Mouse (Mus musculus): ENCODE measurements around the gene Iqcg.

The Iqcg gene

DNA sequence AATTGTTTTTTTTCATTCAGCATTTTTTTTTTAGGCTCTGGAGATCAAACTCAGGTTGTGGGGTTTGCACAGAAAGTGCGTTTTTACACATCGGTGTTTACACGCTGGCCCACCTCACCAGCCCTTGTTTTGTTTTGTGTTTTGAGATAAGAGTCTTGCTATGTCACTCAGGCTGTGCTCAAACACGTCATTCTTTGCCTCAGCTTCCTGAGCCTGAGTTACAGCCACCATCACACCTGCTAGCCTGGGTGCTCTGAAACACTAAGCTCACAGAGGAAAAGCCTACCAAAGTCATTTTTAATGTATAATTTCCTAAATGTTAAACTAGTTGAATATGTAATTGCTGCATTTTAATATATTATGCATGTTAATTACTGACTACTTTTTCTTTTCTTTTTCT is 74.6 kb downstream of the Iqcg start:
- no peak for DNase-seq (ENCODE audit: low read depth, low spot score)

DNA sequence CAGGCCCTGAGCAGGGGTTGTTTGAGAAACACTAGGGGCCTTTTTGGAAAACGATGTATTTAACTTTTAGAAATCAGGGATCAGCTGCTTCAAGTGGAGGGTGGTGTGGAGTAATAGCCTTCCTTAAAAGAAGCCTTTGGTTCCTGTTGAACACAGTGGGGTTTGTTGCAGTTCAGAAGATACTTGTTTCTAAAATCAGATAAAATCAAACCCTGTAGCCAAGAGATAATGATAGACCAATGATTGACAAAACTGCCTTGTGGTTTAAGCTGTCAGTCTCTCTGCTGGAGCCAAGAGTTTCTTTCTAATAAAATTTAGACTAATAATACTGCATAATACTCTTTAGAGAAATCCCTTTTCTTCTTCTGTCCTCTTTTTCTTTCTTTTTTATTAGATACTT is 75.8 kb downstream of the Iqcg start:
- DNase-seq (ENCODE audit: low read depth, low spot score): no peak

DNA sequence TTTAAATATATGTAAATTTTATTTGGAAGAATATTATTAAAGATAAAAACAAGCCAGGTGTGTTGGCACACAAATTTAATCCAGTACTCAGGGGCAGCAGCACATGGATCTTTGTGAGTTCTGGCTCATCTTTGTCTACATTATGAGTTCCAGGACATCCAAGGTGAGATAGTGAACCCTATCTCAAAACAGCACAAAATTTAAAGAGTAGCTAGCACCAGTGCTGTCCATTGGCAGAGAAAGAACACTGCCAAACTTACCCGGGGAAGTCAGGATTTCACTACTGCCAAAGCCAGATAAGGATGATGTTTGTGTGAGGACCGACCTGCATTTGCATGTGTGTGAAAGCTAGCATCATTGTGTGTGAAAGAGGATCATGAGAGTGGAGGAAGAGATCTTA is 83.0 kb downstream of the Iqcg start:
- DNase-seq (ENCODE audit: low read depth, low spot score): no peak

DNA sequence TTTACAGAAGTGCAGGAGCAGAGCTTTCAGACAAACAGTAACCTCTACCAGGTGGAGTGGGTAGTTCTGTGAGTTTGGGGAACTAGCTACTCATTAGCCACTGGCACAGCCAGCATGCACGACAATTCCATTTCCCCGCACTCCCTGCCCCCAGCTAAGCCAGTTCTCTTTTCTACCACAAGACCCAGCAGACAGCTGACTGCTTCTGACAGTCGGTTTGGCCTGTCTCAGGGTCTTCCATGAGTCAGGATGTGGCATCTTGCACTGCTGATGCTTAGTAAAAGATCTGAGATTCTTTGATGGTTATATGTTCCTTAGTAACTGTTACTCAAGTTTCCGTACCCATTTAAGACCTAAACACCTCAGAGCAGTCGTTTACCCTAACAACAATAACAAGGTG is 83.5 kb downstream of the Iqcg start:
- DNase-seq (ENCODE audit: low read depth, low spot score): no peak
